Mouse (Mus musculus): ENCODE measurements at regions not wholly inside any gene's neighbourhood (a gene's known extent, or its start where the extent isn't known, plus 50 kb on each side); places are given as distances from the start of the nearest gene placed in this dataset.
A peak's percentile ranks its signal among the peaks of the same experiment; 100 is the strongest.

GRCm38 (mm10) chr6:50915166-50916030 lies 261.2 kb upstream of the Npvf start:
- no peak for DNase-seq (ENCODE audit: low read depth, low spot score)

GRCm38 (mm10) chr6:50918248-50918647 lies 264.0 kb upstream of the Npvf start:
- DNase-seq (ENCODE audit: low read depth, low spot score), result no peak

- DNase-seq (ENCODE audit: low read depth, low spot score), result no peak
Measured at GRCm38 (mm10) chr6:50922235-50922634, 268.0 kb upstream of the Npvf start.

GRCm38 (mm10) chr6:50924571-50924970 lies 270.3 kb upstream of the Npvf start:
- no peak for DNase-seq (ENCODE audit: low read depth, low spot score)

- no peak for DNase-seq (ENCODE audit: low read depth, low spot score)
Measured at GRCm38 (mm10) chr6:50924998-50925397, 270.8 kb upstream of the Npvf start.

- DNase-seq (ENCODE audit: low read depth, low spot score), result no peak
Measured at GRCm38 (mm10) chr6:50926313-50926712, 272.1 kb upstream of the Npvf start.

GRCm38 (mm10) chr6:50929503-50929902 lies 275.3 kb upstream of the Npvf start:
- DNase-seq (ENCODE audit: low read depth, low spot score), result no peak

GRCm38 (mm10) chr6:50933510-50933909 lies 279.3 kb upstream of the Npvf start:
- no peak for DNase-seq (ENCODE audit: low read depth, low spot score)

GRCm38 (mm10) chr6:50934245-50934644 lies 280.0 kb upstream of the Npvf start:
- DNase-seq (ENCODE audit: low read depth, low spot score), result no peak

GRCm38 (mm10) chr6:50936306-50936705 lies 282.1 kb upstream of the Npvf start:
- DNase-seq (ENCODE audit: low read depth, low spot score), result no peak

- DNase-seq (ENCODE audit: low read depth, low spot score), result peak; percentile 74
Measured at GRCm38 (mm10) chr6:50937094-50937493, 282.9 kb upstream of the Npvf start.

- DNase-seq (ENCODE audit: low read depth, low spot score), result peak; percentile 51
Measured at GRCm38 (mm10) chr6:50938879-50939278, 284.6 kb upstream of the Npvf start.

- peak; percentile 73 for DNase-seq (ENCODE audit: low read depth, low spot score)
Measured at GRCm38 (mm10) chr6:50939440-50939839, 285.2 kb upstream of the Npvf start.

- peak; percentile 60 for DNase-seq (ENCODE audit: low read depth, low spot score)
Measured at GRCm38 (mm10) chr6:50940118-50940517, 285.9 kb upstream of the Npvf start.

- no peak for DNase-seq (ENCODE audit: low read depth, low spot score)
Measured at GRCm38 (mm10) chr6:50940641-50941398, 286.6 kb upstream of the Npvf start.

GRCm38 (mm10) chr6:50942696-50943095 lies 288.5 kb upstream of the Npvf start:
- DNase-seq (ENCODE audit: low read depth, low spot score), result no peak

GRCm38 (mm10) chr6:50948061-50948460 lies 293.8 kb upstream of the Npvf start:
- DNase-seq (ENCODE audit: low read depth, low spot score), result no peak

- DNase-seq (ENCODE audit: low read depth, low spot score), result no peak
Measured at GRCm38 (mm10) chr6:50949361-50949760, 295.1 kb upstream of the Npvf start.

GRCm38 (mm10) chr6:50949883-50950583 lies 295.8 kb upstream of the Npvf start:
- no peak for DNase-seq (ENCODE audit: low read depth, low spot score)

- no peak for DNase-seq (ENCODE audit: low read depth, low spot score)
Measured at GRCm38 (mm10) chr6:50957328-50957900, 303.2 kb upstream of the Npvf start.

GRCm38 (mm10) chr6:50960341-50960740 lies 306.1 kb upstream of the Npvf start:
- no peak for DNase-seq (ENCODE audit: low read depth, low spot score)

GRCm38 (mm10) chr6:50961592-50961991 lies 307.4 kb upstream of the Npvf start:
- no peak for DNase-seq (ENCODE audit: low read depth, low spot score)

Data from A20 (cell line).